Mouse (Mus musculus) urinary bladder, postnatal 0 days (tissue): ENCODE data around the gene Vmn1r107. TPM values are rescaled to one million over a fixed set of nuclear protein-coding genes. Genes with fewer than 3 reads are reported as not detected.

Source experiments
- polyA plus RNA-seq: library from polyadenylated mRNA; unstranded; fragments of >200 nt; fragmentation: Nextera tagmentation; extraction: Ambion mirVana; gene quantifications from 2 replicates; pipeline ENCODE4 v1.2.1, GENCODE M21; 2015

The Vmn1r107 gene
- polyA plus RNA-seq: not detected in 2 replicates

GRCm38 (mm10) chr7:20668618-20669017, at the start of gene Vmn1r107:
Gene Vmn1r107, plus strand, starts transcription at chr7:20668918.

GRCm38 (mm10) chr7:20703116-20703515, 34.4 kb downstream of the Vmn1r107 start, which contains the start of gene Vmn1r111:
Gene Vmn1r111, minus strand, starts transcription at chr7:20703216.

Other genes with a start within 250 kb of the Vmn1r107 start
- not detected in 2 replicates for gene Vmn1r101, start 226.3 kb upstream of the Vmn1r107 start, polyA plus RNA-seq
- gene Gm10670, start 194.0 kb upstream of the Vmn1r107 start, polyA plus RNA-seq: not detected in 2 replicates
- not detected in 2 replicates for gene Vmn1r103, start 158.4 kb upstream of the Vmn1r107 start, polyA plus RNA-seq
- not detected in 2 replicates for gene Vmn1r104, start 135.1 kb upstream of the Vmn1r107 start, polyA plus RNA-seq
- not detected in 2 replicates for gene Gm5726, start 123.2 kb upstream of the Vmn1r107 start, polyA plus RNA-seq
- gene Gm4141, start 92.7 kb upstream of the Vmn1r107 start, polyA plus RNA-seq: not detected in 2 replicates
- not detected in 2 replicates for gene Gm4513, start 69.9 kb upstream of the Vmn1r107 start, polyA plus RNA-seq
- gene Vmn1r111, start 34.3 kb downstream of the Vmn1r107 start, polyA plus RNA-seq: not detected in 2 replicates
- gene Gm10668, start 61.7 kb downstream of the Vmn1r107 start, polyA plus RNA-seq: not detected in 2 replicates
- gene Vmn1r112, start 102.3 kb downstream of the Vmn1r107 start, polyA plus RNA-seq: not detected in 2 replicates
- not detected in 2 replicates for gene Vmn1r113, start 118.4 kb downstream of the Vmn1r107 start, polyA plus RNA-seq
- not detected in 2 replicates for gene Vmn1r114, start 143.3 kb downstream of the Vmn1r107 start, polyA plus RNA-seq
- not detected in 2 replicates for gene Vmn1r115, start 176.1 kb downstream of the Vmn1r107 start, polyA plus RNA-seq
- not detected in 2 replicates for gene Vmn1r116, start 203.3 kb downstream of the Vmn1r107 start, polyA plus RNA-seq
- gene Vmn1r117, start 215.2 kb downstream of the Vmn1r107 start, polyA plus RNA-seq: not detected in 2 replicates
- gene Vmn1r118, start 243.4 kb downstream of the Vmn1r107 start, polyA plus RNA-seq: not detected in 2 replicates